8 mouse cellular contexts compared by ENCODE assay signal in the genomic region with DNA sequence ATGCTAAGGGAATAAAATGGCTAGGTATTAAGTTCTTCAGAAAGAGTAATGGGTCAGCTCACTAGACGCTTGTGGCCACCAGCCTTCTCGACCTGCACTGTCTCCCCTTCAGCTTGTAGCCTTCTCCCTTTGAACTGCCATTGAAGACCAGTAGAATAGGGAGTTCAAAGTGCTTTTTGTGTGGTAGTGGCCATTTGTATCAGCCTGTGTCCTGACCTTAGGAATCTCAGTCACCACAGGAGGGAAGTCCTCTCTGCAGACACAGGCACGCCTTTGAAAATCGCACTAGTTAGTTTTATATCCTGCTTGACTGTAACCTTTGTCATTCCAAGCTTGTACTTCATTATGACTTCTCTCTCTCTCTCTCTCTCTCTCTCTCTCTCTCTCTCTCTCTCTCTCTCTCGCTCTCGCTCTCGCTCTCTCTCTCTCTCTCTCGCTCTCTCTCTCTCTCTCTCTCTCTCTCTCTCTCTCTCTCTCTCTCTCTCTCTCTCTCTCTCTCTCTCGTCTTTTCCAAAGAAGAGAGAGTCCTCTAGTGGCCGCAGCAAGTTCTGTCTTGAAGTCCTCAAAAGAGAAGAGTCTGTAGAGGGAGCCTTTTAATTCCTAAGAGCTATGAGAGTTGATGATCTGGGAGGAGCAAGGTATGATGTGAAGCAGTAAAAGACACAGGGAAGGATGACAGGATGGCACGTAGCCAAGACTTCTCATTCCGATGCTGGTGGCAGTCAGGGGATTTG.
DNase-seq lines count a peak whose midpoint lies in the region; ATAC-seq lines count a peak whose summit lies in the region.

No protein-coding gene starts in this region.

- H3K9ac ChIP-seq in hindbrain, embryonic 13.5 days = no peak overlapping the region

- H3K4me1 ChIP-seq in hindbrain, embryonic 13.5 days (replicated peaks) = peaks cover 3% of the 10 kb centered on the region; the same call in 1 of the 2 replicates

- peak; percentile 9 for DNase-seq in ZHBTc4 (ENCODE audit: low read depth, low spot score)
- DNase-seq in cerebellum, adult 9-11 months = peak; percentile 29
- DNase-seq in frontal cortex, adult 2 months (ENCODE audit: extremely low spot score in 1 of 2, low spot score in 1 of 2) = peak; percentile 17 to 74
- DNase-seq in layer of hippocampus, postnatal 10 days (ENCODE audit: low spot score in 2 of 2) = peak; percentile 48 to 56
- peak; percentile 37 to 38 for DNase-seq in right cerebral cortex, postnatal 36 days (ENCODE audit: low spot score in 2 of 2)
- no peak for DNase-seq in c-Kit-positive CD71-positive TER-119-positive erythroid progenitor cells, embryonic 14.5 days (ENCODE audit: low spot score)

- peak overlapping the region; percentile 44 for H3K4me2 ChIP-seq in hindbrain, embryonic 13.5 days

- H3K4me3 ChIP-seq in hindbrain, embryonic 13.5 days = peak overlapping the region; percentile 16; the same call in 1 of the 2 replicates

- 19% methylated on average over 7 of the region's 12 CpGs for WGBS in hindbrain, embryonic 13.5 days

- H3K36me3 ChIP-seq in hindbrain, embryonic 13.5 days = no peaks in the 10 kb centered on the region

- ATAC-seq in hindbrain, embryonic 13.5 days (ENCODE audit: low FRiP score) = peak; percentile 90
- peak; percentile 83 for ATAC-seq in megakaryocyte progenitor cell, adult 5-6 weeks (replicated peaks; ENCODE audit: poor library complexity)

- H3K27me3 ChIP-seq in hindbrain, embryonic 13.5 days = no peaks in the 10 kb centered on the region

- H3K27ac ChIP-seq in hindbrain, embryonic 13.5 days = no peak overlapping the region

- no peaks in the 10 kb centered on the region for H3K9me3 ChIP-seq in hindbrain, embryonic 13.5 days
